Mouse (Mus musculus): Measurements from ENCODE around the gene Bach2.

The Bach2 gene

DNA sequence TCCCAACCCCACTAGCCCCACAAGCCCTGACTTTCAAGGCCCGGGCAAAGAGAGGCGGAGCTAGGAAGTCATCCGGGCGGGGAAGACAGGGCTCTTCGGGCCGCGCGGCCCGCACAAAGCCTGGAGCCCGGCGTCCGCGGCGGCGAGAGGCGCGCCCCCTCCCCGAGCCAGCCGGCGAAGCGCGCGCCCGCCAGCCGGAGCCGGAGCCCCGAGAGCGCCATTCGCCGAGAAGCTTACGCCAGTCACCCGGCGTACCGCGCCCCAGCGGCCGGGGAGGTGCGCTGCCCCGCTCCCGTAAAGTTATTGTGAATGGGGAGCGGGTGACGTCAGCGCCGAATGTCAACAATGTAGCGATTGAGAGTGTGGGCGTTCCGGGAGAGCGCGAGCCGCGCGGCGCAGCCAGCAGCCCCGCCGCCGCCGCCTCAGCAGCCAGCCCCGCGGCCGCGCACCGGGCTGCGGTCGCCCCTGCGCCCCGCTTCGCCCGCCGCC lies at the start of gene Bach2:
Gene Bach2, plus strand, starts transcription at position 439 of the 489 bp plus-strand sequence.
- peak; percentile 92 to 95 for DNase-seq

DNA sequence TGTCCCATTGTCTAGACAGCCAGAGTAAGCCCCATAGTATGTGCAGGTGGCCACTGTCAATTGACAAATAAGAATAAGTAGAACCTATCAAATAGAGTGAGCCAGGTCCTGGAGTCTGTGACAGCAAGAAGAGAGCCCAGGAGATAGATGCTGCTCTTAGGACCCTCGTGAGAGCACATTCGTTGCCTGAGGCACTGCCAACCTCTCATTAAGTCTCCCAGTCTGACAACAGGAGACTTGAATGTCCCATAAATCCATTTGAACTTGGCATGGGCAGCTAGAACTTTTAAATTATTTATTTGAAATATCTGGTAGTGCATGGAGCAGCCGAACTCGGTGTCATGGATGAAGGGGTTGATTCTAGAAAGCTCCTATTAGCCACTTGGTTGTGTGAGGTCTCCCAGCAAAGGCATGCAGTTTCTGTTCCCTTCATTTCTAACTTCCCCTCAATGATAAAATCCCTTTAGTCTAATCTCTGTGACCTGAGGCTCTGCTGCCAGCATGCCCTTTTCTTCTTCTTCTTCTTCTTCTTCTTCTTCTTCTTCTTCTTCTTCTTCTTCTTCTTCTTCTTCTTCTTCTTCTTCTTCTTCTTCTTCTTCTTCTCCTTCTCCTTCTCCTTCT lies 49.1 kb upstream of the Bach2 start:
- no peak for DNase-seq

DNA sequence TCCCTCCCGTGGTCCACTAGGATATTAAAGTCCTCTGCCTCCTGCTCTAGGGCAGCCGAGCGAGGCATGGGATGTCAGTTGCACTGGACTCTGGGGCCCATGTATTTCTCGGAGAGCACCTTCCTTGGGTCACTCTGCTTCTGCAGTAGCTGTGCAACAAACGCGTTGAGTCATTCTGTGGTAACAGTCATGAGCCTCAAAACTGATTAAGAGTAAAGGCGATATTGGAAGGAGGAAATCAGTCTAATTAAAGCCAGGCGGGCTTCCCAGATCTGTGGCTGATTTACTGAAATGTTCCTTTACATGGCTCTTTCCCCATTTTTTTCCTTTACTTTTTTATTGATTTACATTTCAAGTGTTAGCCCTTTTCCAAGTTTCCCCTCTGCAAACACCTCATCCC lies 48.1 kb upstream of the Bach2 start:
- no peak for DNase-seq

DNA sequence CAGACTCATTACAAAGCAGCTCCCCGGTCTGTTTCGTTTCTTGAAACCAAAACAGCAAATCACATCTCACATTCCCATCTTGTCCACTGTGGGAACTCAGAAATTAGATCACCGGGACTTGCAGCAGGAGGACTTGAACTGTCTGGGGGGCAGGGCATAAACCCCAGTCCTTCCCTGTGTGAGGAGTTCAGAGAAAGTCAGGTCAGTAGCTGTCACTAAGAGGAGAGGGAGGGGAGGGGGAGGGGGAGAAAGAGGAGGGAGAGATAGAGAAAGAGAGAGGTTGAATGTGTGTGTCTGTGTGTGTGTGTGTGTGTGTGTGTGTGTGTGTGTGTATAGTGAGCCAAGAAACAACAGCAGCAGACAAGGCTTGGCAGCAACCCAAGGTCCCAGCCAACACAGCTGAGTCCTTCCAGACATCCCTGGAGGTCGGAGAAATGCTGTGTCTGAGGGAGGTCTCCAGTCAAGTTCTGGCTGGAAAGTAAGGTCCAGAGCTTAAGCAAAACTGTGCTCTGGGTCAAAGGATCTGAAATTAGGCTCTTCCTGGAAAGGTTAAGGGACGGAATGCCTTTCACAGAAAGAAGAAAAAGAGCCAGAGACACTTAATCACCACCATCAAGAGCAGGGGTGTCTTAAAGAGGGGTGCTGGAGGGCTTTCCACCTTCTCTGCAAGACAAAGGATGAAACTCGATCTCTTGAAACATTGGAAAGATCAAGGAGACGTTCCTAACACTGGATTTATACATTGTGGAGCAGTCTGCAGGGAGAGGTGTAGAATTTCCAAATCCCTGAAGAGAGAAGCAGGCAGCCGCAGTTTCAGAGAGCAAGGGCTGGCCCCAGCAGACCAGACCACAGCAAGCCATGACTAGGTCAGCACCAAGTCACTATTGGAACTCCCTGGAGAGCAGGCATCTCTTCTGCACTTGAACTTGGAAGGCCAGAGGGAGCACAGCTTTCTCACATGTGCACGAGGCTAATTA lies 42.4 kb upstream of the Bach2 start:
- DNase-seq = peak; percentile 88 to 91

DNA sequence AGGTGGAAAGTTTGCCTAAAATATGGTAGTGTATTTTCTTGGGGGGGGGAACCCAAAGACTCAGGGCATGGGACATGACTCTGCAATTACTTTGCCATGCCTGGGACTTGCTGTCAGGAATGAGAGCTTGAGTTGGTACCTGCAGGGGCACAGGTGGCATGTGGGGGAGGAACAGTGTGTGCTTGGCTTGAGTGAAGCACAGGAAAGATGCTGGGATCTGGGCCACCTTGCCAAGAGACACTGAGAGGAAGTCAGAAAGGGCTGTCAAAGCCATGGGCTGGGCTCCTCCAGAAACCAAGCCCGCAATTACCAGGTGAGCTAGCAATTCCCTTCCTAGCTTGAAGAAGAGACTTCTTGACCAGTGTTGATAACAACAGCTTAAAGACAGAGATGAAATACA lies 40.6 kb upstream of the Bach2 start:
- no peak for DNase-seq

DNA sequence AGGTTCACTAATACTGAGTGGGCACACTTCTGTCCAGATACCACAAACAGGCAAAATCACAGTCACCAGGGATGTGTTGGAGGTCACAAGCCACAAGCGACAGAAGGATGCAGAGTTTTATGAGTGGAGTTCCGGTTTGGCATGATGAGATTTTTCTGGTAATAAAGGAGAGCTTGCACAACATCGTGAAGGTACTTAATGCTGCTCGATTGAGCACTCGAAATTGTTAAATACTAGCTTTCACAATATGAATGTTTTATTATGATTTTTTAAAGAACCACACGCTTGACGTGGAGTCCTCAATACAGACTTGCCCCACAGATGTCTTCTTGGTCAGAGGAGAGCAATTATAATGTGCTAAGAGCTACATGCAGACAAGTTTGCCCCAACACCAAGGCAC lies 40.0 kb upstream of the Bach2 start:
- DNase-seq = no peak

DNA sequence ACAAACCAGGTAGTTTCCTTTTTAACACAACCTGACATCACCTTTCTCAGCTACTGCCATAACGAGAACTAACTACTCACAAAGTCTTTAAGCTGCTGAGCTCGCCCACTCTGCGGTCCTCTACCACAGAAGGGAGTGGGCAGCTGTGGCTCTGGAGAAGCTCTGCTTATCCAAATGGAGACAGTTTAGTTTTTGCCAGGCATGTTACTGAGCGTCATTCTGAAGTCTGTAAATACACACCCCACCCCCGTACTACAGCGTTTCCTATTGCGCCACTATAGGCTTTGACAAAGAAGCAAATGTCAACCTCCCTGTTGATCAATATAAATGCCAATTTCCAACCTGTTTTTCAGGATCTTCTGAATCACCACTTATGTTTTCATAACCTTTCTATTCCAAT lies 39.4 kb upstream of the Bach2 start:
- DNase-seq = no peak

DNA sequence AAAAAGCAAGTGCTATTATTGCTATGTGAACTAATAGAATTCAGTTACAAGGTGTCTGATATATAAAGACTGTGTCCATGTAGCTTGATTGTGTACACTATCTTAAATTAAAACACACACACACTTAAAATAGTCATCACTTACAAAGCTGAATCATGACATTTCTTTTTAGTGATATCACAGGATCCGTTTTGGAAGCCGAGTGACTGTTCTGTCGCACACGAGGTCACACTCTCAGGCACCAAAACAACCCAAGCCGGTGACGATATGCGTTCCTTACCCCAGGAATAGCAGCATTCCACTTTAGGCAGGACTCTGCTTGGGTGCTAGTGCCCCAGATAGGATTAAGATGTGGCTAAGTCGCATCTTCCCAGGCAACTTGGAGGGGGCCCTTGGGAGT lies 37.5 kb upstream of the Bach2 start:
- DNase-seq = no peak

DNA sequence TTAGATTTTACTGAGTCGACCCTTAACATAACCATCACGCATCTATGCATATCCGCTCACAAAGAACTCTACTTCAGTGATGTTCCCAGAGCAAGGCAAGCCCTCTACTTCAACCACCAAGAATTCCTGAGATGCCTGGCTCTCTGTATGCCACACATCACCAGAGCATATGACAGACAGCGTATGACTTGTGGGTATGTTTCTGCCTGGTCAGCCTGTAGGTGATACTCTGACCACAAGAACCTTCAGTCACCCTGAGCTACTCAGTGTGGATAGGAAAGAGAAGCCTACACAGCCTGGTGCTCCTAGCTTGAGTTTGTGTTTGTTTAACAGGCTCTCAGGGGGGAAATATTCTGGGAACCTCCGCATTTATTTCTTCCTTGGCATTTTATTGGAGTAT lies 36.2 kb upstream of the Bach2 start:
- no peak for DNase-seq

DNA sequence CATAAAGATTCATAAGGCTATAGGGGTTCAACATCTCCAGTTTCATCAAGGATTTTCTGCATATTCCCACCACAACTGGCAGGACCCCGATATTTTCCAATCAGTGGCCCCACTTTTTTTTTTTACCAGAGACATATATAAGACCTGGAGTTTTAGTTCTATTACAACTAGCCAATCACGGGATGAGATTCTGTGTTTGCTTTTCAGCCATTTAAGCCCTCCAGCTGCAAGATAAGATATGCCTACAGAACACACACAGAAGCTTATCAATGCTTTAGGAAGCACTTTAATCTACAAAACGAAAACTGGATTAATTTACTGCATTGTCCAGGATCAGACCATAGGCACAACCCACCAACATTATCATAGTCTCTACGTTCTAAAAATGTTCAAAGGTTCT lies 33.8 kb upstream of the Bach2 start:
- DNase-seq = no peak

DNA sequence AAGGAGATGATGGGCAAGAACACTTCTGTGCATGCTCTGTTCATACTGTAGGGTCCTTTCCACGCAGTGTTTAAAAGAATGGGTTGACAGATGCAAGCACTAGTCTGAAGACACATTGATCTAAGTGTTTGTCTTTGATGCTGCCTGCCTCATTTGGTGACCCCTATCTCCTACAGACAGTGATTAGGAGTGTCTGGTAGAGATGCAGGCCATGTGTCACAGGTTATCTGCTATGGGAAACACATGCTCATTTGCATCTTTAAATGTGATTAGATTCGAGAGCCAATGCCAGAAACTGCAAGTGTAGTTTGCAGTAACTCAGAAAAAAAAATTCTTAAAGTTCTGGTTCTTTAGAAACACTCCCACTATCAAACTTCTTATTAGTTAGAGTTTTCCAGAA lies 32.8 kb upstream of the Bach2 start:
- DNase-seq = no peak

DNA sequence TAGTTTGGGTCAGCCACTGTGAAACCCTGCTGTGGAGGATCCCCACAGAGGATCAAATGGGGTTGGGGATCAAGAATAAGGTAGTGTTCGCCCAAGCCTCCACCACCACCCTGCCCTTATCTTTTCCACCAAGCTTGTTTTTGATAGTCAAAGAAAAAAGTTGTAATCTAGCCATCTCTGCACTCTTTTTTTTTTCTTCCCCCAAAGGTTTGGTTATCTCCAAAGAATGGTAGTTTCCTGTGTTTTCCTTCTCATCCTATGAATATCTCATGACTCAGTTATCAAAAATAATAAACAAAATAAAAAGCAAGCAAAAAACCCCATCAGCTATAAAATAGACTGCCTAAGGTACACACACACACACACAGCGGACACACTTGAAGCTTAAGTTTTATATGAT lies 28.6 kb upstream of the Bach2 start:
- DNase-seq = no peak

DNA sequence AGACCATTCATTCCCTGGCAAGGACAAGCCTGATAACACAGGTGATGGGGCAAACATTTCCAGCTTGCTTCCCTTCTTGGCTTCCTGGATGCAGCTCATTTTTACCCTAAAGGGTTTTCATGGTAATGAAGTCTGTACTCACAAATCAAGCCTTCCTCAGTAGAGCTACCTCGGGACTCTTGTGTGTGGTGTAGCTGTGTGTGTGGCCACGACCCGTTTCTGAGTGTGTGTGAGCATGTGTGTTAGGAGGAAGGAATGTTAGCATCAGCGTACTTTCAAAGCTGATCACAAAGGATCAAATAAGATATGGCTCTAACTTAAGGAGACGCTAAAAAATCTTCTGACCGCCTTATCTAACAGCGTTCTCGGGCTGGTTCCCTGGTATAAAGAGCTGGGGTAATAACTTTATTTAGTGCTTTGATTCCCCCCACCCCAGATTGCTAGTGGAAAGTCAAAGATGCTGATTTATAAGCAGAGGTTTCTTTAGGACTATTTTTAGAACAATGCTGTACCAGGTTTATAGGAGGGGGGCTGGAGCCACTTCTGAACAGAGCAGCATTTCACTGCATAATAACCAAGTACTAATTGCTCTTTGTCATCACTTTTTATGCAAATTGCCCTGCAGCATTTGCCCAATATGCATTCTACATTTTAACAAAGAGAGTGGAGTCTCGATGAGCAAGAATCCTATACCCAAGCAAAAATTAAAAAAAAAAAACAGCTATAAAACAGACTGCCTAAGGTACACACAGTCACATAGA lies 28.0 kb upstream of the Bach2 start:
- no peak for DNase-seq

DNA sequence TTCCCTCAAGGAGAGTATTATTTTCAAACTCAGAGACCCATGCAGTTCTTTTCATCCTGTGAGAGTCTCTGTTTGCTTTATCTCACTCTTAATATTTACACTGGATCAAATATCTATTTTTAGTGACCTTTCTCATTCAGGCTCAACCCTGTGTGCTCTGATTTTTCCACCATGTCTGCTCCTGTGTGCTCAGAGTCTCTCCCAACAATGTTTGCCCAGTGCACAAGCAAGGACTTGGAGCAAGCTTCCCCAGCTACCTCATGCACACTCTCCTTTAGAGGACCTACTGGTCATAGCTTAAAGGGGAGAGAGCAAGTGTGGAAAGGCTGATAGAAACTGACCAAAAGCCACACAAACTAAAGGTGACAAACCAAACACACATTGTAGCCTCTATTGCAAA lies 26.0 kb upstream of the Bach2 start:
- no peak for DNase-seq

DNA sequence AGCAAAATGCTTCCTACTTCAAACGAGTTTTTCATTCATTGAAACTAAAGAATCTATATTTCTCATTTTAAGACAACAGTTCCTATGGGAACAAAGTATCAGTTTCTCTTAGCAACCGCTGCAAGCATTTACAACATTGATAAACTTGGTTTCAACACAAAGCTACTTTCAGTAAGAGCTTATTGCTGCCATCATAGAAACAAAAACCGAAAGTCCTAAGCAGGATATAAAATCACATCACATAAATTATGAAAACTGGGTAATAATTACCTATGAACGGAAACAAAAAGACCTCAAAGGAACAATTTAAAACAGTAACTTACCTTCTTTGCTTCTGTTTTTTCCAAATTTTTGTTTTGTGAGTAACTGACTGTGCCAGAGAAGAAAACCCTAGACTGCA lies 22.1 kb upstream of the Bach2 start:
- DNase-seq = no peak

DNA sequence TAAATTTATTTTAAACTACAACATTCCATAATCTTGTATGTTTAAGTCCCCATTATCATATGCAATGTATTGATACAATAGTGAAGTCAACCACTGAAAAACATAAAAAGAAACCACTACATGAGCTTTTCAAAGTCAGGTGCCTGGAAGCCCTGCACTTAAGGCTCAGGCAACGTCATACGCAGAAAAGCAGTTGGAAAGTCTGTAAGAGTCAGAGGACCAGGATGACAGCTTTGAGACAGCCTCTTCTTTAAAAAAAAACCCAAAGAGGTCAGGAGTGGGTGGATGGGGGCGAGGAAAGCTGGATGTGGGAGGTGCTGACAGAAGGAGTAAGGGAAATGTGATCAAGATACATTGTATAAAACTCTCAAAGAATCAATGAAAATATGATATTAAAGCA lies 21.6 kb upstream of the Bach2 start:
- no peak for DNase-seq

DNA sequence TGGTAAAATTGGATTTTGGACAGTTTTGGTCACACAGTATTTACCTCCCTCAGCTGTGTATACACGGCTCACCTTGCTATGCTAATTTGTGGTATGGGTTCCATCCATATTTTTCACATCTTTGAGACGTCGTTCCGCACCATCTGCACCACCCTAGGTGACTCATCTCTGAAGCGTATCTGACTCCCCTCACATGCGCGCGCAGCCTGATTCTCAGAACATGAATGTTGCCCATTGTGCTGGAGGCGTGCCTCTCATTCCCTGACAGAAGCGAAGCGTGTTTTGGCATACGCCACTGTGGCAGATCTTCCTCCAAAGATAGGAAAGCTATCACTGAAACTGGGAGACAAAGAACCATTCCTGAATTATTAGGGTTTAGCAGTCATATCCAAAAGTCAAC lies 21.0 kb upstream of the Bach2 start:
- no peak for DNase-seq

DNA sequence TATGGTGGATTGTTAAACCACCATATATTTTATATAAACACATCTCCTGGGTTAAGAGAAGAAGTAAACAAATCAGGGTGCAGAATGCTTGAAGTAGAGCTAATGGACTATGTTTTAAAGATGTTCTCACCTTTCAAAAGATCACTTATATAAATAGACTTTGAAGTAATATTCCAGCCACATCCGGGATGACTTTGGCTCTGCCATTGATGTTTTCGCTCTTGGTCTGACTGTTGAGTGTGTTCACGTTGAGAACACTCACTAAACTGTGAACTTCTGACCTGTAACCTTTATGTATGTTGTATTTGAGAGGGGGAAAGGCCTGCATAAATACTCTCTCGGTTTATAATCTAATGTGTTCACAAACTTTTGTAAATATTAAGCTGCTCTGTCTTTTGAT lies 20.2 kb upstream of the Bach2 start:
- no peak for DNase-seq

DNA sequence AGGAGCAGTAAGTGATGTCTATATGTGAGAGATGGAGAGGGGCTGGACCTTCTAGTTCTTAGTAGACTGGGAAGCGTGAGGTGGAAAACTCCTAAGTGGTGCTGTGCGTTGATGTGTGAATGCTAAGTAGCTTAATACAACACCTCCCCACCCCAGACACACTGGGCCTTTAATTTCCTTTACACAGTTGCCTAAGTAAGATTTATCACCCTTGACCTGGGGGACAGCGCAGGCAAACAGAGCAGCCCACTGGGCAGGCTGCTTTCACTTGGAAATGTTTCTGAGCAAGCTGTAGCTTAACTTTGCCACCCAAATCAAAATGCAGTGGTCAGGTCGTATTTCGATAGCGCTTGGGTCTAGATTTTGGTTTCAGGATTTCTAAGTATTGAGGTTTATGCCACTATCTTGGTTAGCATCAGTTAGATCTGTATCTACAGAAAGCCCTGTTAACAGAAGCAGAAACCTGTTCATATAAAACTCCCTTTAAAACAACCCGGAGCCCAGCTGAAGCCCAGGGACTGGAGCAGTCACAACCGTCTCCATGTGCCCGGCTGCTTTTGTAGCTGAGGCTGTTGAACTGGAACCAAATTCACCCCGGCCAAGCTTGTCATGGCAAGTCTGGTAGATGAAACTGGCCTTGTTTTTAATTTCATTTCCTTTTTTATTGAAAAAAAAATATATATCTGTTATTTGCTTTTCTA lies 19.0 kb upstream of the Bach2 start:
- DNase-seq = peak in 1 of 2 experiments; percentile 29

DNA sequence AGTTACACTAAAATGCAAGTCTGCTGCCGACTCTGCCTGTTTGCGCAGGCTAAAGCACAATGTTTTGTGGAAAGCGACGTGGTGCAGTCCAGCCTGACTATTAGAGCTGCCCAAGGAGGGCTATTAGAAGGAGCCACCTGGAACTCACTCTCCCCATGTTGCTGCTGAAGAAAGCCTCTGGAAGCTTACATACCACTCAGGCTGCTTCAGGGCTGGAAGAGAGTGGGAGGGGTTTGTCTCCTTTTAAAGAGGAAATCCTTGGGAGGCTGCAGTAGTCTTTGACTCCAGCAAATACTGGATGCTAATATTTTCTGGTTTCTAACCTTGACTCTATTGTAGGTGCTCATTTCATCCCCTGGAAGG lies 18.5 kb upstream of the Bach2 start:
- DNase-seq = no peak

DNA sequence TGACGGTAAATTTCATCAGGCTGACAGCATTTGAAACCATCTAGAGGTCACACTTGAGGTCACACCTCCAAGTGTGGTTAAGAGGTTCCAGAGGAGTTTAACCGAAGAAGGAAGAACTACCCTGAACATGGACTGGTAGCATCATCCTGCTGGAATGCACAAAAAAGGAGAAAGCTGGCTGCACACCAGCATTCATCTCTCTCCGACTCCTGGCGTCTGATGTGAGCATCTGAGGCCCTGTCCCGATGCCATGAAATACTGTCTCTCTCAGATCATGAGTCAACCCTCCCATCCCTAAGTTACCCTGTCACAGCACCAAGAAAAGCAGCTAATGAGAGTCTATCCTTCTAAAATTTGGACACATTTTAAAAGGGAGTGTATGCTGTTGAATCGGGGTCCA lies 17.6 kb upstream of the Bach2 start:
- no peak for DNase-seq

DNA sequence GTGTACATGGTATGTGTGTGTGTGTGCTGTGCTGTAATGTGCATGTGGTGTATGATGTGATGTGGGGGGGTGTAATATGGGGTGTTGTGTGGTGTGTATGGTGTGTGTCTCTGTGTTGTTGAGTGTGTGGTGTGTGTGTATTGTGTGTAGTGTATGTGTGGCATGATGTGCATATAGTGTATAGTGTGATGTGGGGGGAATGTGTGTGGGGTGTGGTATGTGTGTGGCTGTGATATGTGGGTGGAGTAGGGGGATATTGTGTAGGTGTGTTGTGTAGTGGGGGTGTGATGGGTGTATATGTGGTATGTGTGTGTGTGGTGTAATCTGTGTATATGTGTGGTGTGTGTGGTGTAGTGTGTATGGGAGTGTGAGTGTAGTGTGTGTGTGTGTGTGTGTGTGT lies 15.0 kb upstream of the Bach2 start:
- no peak for DNase-seq

DNA sequence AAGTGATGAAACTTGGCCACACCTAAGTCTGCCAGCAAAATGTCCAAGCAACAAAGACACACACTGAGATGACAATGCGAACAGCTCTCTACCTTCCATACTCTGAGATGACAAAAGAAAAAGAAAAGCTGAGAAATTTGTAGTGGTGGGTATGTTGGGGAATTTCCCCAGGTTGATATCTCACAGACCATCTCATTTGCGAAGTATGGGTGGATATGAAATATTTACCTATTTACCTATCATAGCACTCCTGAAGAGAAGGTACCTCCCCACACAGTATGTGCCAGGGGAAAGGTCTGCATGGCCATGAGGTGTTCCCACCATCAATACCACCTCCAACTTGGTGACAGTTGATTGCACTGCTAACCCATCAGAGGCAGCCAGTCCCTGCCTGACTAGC lies 13.4 kb upstream of the Bach2 start:
- no peak for DNase-seq
